Mouse (Mus musculus): ENCODE measurements at regions not wholly inside any gene's neighbourhood (a gene's known extent, or its start where the extent isn't known, plus 50 kb on each side); places are given as distances from the start of the nearest gene placed in this dataset.

DNA sequence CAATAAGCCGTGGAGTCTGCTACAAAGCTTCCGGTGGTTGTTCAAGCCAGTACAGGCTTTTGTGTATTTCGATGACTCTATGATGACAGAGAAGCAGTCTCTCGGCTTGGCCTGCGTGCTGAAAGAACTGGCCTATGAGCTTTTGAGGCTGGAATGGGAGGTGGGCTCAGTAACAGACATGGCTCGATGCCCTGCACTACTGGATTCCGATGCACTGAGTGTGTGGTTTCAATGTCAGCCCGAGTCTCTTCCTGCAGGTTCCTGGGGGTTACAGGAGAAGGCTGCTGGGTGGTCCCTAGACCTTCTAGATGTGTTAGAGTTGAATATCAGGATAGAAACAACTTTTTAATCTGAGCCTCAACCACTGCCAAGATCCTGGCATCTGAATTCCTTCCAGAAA lies 53.2 kb downstream of the Gm815 start:
- no peak for ATAC-seq (ENCODE audit: poor library complexity, severe bottlenecking)

DNA sequence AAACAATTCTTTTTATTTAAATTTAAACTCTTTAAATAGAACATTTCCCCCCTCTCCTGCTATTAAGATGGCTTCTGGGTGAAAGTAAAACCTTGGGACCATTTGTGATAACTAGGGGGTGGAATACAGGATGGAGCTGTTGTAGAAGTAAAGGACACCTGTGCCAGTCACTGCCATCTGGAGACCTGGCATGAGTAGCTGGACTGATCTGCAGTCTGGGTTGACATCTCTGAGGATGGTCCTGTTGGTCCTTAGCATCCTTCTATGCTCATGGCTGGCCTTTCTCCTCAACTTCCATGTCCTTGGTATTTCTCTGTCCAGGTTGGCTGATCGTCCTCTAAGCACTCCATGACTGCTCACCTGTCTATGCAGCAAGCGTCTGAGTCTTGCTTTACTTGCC lies 58.3 kb downstream of the Gm815 start:
- ATAC-seq (ENCODE audit: poor library complexity, severe bottlenecking), result no peak

DNA sequence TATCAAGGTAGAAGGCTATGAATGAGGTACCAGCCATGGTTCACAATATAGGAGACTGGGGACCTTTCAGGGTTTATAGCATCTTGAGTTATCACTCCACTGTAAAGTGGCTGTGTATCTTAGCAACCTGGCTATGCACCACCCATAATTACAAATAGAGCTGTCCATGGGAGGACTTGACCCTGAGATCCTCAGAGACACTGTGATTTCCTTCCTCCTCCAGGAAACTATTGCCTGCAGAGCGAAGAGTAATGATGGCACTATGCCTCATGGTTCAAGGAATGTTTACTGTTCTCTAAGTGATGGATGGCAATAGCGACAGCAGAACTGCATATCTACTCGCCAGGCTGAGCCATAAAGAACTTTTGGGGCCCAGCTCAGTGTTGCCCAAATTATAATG lies 60.9 kb downstream of the Gm815 start:
- ATAC-seq (ENCODE audit: poor library complexity, severe bottlenecking), result no peak

DNA sequence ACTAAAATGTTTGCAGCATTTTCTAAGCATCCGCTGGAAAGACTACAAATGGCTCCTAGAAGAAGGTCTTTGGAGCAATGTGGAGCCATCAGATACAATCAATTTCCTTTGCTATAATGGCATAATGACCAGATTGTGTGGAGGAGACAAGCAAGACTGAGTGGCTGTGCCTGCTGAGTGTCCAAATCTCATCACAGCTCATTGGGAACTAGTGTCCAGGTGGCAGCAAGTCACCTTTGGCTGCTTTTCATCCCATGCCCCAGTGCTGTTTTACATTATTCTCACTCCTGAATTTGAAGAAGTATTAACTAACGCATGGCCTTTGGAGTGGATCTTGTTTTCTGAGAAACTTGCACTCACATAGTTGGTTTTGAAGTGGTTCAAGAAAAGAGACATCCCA lies 62.8 kb downstream of the Gm815 start:
- ATAC-seq (ENCODE audit: poor library complexity, severe bottlenecking), result no peak

DNA sequence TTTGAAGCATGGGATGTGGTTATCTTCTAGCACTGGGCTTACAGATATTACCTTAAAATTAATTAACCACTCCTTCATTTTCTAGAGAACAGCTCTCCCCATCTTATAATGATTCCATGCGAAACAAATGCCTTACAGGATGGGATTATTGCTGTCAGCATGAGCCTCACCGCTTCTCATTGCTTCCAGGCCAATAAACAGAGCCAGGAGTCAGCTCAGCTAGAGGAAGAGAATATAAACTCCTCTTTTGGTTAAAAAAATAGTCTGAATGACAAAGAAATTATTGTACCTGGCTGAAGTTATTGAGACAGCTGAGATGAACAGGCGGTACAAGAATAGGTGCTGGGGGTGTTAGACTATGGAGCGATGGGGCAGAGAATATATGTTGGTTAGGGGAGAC lies 63.5 kb downstream of the Gm815 start:
- ATAC-seq (ENCODE audit: poor library complexity, severe bottlenecking), result no peak

DNA sequence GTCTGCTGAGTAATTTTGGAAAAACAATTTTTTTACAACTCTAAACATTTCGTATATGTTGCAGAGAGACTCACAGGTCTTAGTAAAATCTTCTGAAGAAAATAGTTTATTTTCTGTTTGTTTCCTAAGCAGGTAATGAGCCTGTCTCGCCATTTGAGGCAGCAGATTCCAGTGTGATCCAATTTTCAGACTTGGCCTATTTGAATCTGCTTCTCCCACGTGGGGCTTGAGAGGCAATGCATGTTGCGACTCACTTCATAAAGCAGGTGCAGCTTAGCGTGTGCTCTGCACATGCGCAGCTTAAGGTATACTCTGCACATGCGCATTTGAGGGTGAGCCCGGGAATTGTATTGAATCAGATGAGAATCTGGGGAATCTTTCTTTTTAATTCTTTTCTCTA lies 67.7 kb downstream of the Gm815 start:
- ATAC-seq (ENCODE audit: poor library complexity, severe bottlenecking), result no peak

DNA sequence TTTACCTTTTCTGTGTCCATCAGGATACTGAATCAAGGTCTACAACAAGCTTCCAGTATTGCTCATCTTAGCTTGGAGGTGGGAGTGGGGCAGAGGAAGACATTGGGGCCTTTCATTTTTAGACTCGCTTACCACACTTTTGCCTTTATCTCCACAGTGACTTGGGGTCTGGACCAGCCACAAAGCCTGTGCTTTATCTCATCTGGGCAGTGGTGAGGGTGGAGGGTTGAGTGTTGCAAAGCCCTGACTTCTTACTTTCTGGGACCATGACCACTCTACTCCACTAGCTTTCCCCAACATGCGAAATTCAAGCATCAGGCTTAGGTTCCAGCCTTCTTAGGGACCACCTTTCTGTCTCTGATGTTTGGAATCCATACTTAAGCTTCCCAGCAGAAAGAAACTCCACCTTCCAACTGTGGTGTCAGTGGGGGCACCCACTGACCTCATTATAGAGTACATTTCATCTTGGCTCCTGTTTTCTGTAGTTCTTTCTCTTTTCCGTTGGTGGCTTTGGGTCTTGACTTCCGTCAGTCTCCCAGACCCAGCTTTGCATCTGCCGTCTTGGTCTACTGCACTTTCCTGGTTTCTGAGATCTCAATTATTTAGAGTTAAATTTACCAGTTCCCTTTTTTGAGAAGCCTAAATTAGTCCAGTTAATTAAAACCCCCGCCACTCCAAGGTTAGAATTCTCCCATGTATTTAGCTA lies 80.5 kb downstream of the Gm815 start:
- ATAC-seq (ENCODE audit: poor library complexity, severe bottlenecking), result peak; percentile 38

DNA sequence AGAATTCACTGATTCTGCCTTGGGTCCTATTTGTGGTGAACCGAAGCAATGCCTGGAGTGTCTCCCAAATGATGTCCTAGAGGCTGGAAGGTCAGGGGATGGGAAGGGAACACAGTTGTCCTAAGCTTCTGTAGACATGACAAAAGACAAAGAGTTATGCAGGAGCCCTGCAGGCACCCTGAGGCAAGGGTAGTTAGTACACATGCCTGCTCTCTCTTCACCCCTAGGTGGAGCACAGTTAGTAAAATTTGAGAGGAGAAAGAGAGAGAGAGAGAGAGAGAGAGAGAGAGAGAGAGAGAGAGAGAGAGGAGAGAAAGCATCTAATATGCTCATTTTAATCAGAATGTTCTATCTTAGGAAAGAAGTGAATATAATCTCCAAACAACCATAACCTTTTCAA lies 87.4 kb downstream of the Gm815 start:
- no peak for ATAC-seq (ENCODE audit: poor library complexity, severe bottlenecking)

DNA sequence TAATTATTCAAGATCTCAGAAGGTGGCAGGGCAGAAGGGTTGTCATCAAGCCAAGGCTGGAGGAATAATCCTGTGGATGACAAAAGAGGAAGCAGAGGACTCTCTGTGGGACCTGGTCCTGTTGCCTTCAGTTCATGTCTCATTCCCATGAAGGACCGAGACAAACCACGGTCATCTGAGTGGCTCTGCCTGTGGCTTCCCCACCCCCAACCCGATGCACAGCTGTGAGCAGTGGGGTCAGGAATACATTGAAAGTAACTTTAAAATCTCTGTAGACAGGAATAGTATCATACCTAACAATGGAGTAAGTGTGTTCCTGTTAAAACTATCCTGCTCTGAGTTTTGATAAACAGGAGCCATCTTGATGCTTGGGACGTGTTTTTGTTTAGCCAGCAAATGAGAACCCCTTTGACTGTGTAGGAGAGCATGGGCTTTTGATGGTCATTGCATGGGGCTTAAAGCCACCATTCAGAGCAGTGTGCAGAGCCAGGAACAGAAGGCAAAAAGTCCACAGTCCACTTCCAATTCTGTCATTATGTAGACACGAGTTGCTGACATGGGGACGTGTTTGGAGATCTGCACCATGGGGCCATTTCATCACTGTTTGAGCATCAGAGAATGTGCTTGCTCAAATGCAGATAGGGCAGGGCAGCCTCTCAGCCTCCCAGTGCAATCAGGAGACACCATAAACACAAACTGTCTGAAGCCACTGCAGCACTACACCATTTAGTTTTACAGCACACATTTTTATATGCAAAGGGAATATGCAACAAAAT lies 88.3 kb downstream of the Gm815 start:
- ATAC-seq (ENCODE audit: poor library complexity, severe bottlenecking), result no peak

DNA sequence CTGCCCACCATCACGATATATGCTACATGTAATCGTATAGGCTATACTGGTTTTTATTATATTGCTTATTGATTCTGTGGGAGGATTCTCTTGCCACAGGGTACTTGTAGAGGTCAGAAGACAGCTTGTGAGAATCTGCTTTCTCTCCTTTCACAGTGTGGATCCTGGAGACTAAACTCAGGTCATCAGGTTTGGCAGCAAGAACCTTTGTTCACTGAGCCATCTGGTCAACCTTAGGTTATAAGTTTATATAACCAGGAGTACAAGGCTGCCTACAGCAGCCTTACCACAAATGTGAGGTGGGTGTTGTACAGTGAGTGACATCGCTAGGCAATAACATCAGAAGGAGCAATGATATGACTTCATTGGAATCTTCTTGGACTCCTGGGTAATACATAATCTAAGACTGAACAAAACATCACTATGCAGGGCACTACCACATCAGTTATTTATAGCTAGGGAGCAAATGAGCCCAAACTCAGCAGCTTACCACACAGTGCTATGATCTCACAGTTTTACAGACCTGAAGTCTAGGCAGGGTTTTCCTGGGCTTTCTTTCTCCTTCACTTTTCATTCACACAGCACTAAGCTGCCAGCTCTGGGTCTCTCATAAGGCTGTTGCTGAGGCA lies 89.0 kb downstream of the Gm815 start:
- no peak for ATAC-seq (ENCODE audit: poor library complexity, severe bottlenecking)

DNA sequence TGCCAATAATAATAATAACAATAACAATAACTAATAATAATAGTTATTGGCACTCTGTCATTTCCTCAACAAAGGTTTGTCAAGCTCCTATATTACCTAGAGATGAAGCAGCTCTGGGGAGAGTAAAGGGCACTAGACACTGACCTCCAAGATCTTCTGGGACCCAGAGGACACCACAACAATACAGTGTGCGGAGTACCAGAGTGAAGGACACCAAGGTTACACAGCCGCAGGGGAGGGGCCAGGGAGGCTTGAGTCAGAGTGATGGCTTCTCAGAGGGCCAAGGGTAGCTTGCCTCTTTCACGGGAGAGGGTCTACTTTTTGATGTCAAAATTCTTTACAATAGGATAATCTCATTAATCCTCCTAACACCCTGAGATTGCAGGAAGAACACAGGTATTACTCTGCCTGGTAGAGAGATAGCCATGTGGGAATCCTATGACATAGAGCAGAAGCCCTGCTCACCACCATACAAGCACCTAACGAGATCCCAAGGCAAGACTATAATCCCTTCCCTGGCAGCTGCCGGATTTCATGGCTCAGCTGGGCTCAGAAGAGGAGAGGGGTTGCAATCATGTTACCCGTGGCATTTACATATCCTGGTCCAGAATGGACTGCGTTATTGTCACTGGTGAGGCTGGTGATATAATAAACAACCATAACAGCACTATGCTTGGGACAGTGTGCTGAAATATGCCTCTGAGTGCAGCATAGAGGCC lies 91.1 kb downstream of the Gm815 start:
- ATAC-seq (ENCODE audit: poor library complexity, severe bottlenecking), result no peak

DNA sequence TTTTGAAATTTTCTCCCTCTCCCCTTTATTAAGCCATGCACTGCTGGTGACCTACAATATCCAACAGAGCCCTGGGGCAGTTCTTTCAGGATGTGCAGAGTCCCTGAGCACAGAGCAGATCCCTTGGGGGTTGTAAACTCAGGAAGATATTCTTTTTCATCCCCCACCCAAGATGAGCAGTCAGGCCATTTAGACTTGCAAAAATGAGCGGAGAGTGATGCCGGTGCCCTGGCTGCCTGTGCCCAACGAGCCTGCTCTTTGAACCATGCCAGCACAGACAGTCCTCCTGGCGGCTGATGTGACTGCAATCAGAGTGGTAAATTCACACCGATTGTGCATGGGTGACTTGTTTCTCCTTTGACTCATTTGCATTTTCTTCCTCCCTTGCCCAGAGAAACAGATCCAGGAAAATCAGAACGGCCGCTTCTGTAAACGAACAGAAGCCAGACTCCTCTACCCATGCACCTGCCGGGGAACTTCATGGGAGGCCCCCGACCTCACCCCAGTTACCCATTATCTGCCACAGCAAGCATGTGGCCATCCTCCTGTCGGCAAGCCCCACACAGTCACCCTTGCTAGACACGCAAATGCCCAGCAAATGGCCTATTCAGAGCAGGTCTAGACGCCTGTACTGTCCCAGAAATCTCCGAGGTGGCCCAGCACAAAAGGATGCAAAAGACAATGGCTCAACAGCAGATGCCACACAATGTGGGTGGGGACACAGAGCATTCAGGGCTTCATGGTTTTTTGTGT lies 92.4 kb downstream of the Gm815 start:
- ATAC-seq (ENCODE audit: poor library complexity, severe bottlenecking), result no peak

DNA sequence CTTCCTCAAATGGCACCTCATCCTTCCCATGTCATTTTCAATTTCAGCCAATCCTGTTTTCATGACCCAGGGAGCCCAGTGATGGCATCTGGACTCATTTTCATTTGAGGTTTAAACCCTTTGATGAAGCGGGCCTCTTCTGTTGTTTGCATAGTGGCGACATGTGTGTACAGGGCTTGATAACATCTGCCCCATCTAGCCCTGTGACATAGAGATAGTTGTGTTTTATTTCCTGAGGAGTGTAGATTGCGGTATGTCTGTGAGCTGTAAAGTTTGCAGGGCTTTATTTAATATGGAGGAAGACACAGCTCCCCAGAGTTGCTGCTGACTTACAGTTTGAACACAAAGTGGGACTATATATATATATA lies 92.9 kb downstream of the Gm815 start:
- ATAC-seq (ENCODE audit: poor library complexity, severe bottlenecking), result 0 out of 2 replicates have a peak, but pooled peaks have one; percentile 15

DNA sequence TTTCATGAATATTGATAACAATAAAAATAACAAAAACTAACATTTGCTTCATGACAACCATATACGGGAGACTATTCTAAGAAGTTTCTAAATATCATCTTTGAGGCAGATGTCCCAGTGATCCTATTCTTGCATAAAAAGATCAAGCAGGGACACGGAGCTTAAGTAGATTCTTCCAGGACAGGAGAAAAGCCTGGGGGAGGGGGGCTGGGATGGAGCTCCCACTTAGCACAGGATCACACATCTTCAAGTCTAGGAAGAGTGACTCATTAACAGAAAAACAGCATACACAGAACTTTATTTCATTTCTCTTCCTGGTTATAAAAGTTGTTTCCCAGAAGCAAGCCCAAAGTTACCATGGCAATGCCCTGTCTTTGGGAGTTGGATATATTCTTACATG lies 93.6 kb downstream of the Gm815 start:
- no peak for ATAC-seq (ENCODE audit: poor library complexity, severe bottlenecking)

DNA sequence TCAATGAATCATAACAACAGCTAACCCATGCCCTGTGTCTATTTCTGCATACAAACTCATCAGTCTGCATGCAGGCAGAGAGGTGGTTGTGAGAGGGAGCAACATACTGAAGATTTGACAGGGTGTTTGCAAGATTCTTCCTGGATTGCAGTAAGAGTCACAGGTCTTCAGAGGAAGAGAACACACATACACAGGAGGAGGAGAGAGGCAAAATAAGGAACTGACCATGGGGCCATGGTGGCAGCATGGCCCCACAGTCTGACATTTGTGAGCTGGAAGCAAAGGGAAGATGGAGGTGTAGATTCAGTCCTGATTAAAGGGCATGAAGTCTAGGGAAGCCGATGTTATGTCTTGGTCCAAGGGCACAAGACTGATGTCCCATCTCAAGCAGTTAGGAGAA lies 101.0 kb downstream of the Gm815 start:
- no peak for ATAC-seq (ENCODE audit: poor library complexity, severe bottlenecking)

DNA sequence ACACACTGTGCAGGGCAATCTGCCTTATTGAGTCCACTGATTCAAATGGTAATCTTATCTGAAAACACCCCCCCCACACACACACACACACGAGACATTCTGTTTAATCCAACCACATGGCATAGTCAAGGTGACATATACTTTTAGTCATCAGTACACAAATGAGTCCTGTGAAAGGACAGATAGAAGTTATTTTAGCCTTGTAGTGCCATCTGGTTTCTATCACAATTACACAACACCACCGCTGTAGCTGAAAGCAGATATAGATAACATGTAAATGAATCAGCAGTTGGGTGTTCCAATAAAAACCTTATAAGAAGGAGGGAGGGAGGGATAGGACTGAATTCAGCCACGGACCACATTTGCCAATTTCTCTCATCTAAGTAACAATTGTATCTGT lies 101.5 kb downstream of the Gm815 start:
- ATAC-seq (ENCODE audit: poor library complexity, severe bottlenecking), result no peak

DNA sequence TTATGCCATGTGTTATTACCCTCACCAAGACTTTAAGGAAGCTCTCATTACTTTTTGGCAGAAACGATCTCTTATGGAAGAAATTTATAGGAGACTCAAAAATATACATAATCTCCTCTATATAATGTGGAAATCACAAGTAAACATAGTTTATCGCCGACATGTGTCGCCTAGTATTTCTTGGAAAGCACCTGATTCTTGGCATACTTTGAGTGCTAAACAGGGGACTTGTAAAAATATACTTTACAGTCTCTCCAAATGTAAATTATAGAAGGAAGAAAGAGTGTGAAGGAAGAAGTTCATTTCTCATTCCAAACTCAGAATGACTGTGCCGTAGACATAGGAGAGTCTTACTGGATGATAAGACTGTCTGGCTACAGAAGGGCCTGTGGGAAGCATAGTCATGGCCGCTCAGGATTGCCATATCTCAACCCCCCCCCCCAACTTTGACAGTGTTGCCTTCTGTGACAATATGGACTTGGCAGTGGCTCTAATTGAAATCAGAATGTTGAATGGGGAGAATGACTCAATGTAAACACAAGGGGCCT lies 102.3 kb downstream of the Gm815 start:
- ATAC-seq (ENCODE audit: poor library complexity, severe bottlenecking), result no peak

DNA sequence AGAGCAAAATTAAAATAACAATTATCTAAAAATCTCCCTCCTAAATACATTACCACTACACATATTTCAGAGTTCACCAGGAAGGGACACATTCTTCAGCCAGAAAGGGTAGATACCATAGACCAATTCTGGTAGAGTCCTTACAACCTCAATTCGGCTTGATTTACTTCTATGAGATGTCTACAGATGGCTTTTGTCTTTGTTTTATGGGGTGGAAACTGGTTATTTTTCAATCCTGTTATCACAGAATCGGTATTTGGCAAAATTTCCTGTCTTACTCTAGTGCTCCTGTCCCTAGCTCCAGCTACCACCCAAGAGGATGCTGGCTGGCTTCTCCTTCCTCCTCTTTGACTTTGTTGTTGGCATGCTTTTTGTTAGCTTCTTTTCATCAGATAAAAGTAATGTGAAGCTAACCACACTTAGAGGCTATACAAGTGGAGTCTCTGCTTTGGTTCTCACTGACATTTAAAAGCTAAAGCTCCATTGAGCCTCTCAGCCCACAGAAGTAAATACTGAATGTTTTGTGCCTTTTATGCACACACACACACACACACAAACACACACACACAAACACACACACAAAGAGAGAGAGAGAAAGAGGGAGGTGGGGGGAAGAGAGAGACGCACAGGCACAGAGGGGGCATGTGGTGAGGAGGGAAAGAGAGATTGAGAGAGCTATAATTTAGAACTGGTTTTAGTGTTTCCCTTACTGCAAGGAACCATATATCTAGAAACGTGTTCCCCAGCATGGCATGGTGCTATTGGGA lies 109.1 kb downstream of the Gm815 start:
- no peak for ATAC-seq (ENCODE audit: poor library complexity, severe bottlenecking)

DNA sequence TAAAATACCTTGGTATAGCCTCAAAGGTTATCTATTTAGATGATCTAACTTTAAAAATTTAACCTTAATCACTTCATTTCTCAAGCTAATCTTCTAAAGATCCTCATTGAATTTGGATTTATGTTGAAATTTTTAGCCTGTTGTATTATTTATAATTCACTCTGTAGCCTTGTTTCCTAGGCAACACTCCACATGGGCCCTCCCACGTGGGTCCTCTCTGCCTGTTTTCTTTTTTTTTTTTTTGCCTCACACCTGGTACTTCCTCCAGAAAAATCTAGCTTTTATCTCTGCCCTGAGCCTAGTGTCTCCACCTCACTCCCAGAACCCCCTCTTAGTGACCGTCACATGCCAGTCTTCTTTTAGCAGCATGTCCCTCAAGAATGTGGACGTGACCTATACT lies 113.9 kb downstream of the Gm815 start:
- ATAC-seq (ENCODE audit: poor library complexity, severe bottlenecking), result no peak

DNA sequence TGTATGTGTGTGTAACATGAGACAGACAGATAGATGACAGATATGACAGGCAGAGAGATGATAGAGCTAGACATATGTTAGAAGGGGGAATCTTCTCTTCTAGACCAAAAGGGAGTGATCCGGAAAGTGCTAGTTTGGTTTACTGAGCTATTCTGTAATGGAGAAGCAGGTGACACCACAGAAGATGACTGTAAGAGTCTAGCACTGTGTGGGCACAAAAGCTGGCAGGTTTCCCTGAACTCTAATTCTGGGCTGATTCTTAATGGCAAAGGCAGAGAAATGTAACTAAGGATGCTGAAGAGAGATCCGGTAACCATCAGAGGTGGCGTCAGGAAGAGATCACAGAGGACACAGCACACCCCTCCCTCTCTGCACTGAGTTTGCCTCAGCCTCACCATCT lies 136.2 kb downstream of the Gm815 start:
- no peak for ATAC-seq (ENCODE audit: poor library complexity, severe bottlenecking)

Data from megakaryocyte, adult 5-6 weeks (primary cell).